Mouse (Mus musculus) kidney, postnatal 4 days (tissue): ENCODE results near the gene Usp8.

Experiments used
- DNase-seq, 2 experiments: peaks; one replicate each; pipeline ENCODE4 v3.0.0; 2021; ENCODE audit warnings: mixed read lengths in 2 of 2

The Usp8 gene

GRCm38 (mm10) chr2:126706759-126707437 lies at the start of gene Usp8:
Gene Usp8 (plus strand): TSS chr2:126707328.
- peak; percentile 98 to 99 for DNase-seq

GRCm38 (mm10) chr2:126663481-126663880 lies 43.6 kb upstream of the Usp8 start:
- DNase-seq, result peak; percentile 46 to 57

DNA sequence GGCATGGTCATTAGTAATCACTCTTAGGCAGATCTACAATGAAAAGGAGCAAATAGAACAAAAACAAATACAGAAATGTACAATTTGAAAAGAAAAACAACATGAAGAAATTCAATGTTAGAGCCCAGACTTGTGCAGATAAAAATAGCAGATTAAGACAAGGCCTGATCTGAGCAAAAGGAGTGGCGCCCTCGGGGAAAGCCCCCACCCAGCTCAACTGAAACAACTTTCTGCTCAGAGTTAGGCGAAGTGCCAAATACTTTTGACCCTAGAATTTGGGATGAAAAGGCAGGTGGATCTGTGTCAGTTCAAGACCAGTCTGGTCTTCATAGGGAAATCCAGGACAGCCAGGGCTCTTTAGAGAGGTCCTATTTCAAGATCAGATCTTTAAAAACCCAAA lies 41.1 kb upstream of the Usp8 start:
- no peak for DNase-seq

- no peak for DNase-seq
Observed at GRCm38 (mm10) chr2:126668621-126669252, 38.4 kb upstream of the Usp8 start.

- DNase-seq, result peak in 1 of 2 experiments; percentile 14
Observed at GRCm38 (mm10) chr2:126673317-126674242, 33.5 kb upstream of the Usp8 start.

- DNase-seq, result peak; percentile 65 to 77
Observed at GRCm38 (mm10) chr2:126674441-126675168, 32.5 kb upstream of the Usp8 start.

DNA sequence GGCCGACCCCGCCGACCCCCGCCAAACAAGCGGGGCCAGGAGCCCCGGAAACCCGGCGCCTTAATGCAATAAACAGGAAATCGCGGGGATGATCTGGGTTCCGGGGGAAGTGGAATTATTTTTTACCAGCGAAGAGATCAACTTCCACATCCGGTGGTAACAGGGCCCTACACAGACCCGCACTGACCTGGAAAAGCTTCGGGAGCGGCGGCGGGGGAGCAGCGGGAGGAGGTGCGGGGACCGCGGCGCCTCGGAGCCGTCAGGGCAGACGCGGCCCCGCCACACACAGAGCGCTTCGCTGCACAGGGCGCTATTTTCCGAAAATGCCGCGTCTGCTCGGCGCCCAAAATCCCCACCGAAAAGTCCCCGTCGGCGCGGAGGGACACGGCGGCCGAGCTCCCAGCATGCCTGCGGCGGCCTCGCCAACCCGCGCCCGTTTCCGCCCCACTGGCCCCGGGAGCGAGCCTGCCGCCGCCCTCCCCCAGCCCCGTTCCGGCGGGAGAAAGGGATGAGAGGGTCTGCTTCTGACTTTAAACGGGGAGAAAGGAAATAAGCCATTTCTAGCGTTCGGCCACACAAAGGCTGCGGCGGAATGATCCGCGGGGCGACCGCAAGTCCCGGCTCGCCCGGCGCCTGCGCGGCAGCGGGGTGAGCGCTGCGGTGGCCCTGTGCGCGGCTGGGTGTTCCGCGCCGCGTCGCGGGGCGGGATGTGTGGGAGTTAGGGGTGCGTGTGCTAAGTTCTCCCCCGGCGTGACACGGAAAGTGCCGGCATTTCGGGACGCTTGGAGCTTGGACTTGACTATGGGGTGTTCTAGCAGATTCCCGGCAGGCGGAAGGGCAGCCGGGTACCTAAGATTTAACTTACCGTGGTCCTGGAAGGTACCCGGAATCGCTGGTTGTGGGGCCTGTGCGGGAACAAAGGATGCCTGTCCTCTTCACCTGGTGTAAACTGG lies 31.7 kb upstream of the Usp8 start:
- peak; percentile 89 to 95 for DNase-seq

DNA sequence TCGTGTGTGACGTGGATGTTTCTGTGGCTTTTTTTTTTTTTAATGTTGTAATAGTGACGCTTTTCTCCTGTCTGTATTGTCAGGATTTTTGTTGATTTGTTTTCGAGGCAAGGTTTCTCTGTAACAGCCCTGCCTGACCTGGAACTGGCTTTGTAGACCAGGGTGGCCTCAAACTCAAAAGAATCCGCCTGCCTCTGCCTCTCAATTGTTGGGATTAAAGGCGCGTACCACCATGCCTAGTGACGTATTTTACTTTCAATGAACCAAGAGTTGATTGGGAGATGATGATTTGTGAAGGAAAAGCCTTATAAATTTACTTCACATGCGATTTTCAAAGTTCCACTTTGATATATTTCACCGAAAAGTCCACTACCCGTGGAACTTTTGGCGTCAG lies 31.0 kb upstream of the Usp8 start, which contains the start of gene Gabpb1:
Gabpb1 (minus strand) TSS at position 216 of the 394 bp plus-strand sequence.
- DNase-seq, result peak in 1 of 2 experiments; percentile 15

GRCm38 (mm10) chr2:126677366-126677765 lies 29.8 kb upstream of the Usp8 start:
- no peak for DNase-seq

DNA sequence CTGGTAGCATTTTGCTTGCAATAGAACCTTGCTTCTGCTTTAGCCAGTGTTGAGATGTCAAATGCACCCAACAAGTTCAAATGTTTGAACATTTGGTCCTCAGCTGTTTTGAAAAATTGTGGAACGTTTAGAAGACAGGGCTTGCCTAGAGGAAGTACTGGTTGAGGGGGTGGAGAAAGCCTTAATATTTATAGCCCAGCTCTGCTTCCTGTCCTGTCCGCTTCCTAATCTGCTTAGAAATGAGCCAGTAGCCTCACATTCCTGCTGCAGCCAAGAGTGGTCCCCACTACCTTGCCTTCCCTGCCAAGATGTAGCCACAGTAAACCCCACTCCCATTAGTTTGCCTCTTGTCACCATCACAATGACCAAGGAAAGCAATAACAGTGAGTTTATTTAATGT lies 24.8 kb upstream of the Usp8 start:
- DNase-seq, result peak in 1 of 2 experiments; percentile 13

DNA sequence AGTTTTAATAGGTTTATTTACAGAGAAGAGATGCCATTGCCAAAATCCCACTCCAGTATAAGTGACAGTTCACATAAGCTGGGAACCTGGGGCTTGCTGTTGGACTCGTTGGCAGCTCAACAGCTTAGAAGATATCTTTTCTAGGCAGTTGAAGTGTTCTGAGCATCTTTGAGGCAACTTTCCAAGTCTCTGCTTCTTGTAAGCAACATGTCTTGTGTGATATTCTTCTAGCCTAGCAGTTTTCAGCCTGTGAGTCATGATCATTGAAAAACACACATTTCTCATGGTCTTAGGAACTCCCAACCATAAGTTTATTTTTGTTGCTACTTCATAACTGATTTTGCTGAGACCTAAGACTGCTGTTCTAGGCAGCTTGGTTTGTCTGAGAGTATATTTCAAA lies 24.2 kb upstream of the Usp8 start:
- no peak for DNase-seq

DNA sequence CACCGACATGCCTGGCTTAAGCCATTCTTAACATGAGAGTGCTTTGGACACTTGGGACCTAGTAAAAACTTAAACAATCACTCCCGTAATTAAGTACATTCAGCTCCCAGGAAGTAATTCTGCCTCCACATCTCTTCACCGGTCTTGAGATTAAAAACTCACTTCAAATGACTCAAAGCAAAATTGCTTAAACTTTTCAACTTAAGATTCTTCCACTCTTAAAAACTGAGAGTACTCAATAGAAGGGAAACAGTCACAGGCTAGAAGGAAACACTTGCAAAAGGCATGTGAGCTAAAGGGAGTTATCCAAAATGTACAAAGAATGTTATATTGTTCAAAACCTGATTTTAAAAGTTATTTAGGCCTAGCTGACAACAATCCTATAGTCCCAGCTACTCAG lies 15.8 kb upstream of the Usp8 start:
- no peak for DNase-seq

DNA sequence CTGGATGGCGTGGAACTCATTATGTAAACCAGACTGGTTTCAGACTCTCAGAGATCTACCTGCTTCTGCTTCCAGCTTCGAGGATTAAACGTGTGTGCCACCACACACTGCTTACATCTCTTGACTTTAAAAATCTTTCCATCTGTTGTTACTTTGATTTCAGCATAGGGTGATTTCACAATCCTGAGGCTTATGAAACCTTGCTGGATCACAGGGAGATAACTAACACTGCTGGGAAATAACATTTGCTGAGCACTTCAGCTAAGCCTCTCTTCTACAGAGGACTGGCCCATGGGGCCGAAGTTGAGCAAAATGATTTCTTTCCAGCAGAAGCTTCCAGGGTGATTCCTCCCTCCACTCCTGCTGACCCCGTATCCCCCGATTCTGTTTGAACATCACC lies 11.8 kb upstream of the Usp8 start:
- DNase-seq, result no peak

GRCm38 (mm10) chr2:126707438-126707779 lies 281 bp downstream of the Usp8 start:
- no peak for DNase-seq

GRCm38 (mm10) chr2:126708361-126708760 lies 1.2 kb downstream of the Usp8 start:
- DNase-seq, result no peak

- no peak for DNase-seq
Observed at GRCm38 (mm10) chr2:126712526-126712925, 5.4 kb downstream of the Usp8 start.

DNA sequence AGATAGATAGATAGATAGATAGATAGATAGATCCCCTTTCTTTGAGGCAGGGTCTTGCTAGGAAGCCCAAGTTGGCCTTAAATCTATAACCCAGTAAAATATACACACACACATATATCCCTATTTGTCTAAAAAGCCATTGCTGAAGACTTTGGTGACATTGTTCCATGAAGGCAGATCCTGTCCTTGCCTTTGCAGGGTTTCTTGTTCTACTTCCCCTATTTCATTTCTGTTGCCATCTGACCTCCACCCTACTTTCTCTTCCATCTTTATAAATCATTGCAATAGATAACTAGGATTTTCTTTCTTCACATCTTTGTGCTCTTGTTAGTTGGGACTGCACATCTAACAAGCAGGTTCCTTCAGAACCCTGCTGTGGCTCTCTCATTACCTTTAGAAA lies 5.8 kb downstream of the Usp8 start:
- DNase-seq, result no peak

GRCm38 (mm10) chr2:126729207-126729606 lies 22.1 kb downstream of the Usp8 start:
- no peak for DNase-seq

- DNase-seq, result no peak
Observed at GRCm38 (mm10) chr2:126730502-126730901, 23.4 kb downstream of the Usp8 start.

GRCm38 (mm10) chr2:126735339-126736073 lies 28.4 kb downstream of the Usp8 start:
- DNase-seq, result no peak

- DNase-seq, result no peak
Observed at GRCm38 (mm10) chr2:126740314-126740713, 33.2 kb downstream of the Usp8 start.
